Mouse (Mus musculus) heart, embryonic 12.5 days (tissue): ENCODE measurements around the gene Tnni1. TPM values are rescaled to one million over a fixed set of nuclear protein-coding genes. Genes with fewer than 3 reads are reported as not detected.

Experiments used
- ATAC-seq: fragments of 200-750 bp; cut with Nextera tagmentation; 2 replicates; pipeline ENCODE4 v1.8.0; 2017; ENCODE audit warnings: moderate TSS enrichment, moderate library complexity; ENCODE audit not compliant: insufficient number of reproducible peaks, low FRiP score
- H3K27ac ChIP-seq: fragments of 300-500 bp; sonication (generic); 2 replicates; pipeline ENCODE4 v1.5.1; 2016; ENCODE audit warnings: mild to moderate bottlenecking, moderate library complexity; ENCODE audit not compliant: poor library complexity, severe bottlenecking
- H3K27me3 ChIP-seq: fragments of 300-500 bp; sonication (generic); replicated peaks from 2 replicates; pipeline ENCODE4 v1.6.1; 2016; ENCODE audit warnings: mild to moderate bottlenecking, moderate library complexity
- H3K36me3 ChIP-seq: fragments of 300-500 bp; sonication (generic); 2 replicates; pipeline ENCODE4 v1.6.1; 2016; ENCODE audit warnings: mild to moderate bottlenecking, moderate library complexity
- H3K4me1 ChIP-seq: fragments of 300-500 bp; sonication (generic); replicated peaks from 2 replicates; pipeline ENCODE4 v1.6.1; 2016; ENCODE audit warnings: mild to moderate bottlenecking
- H3K4me2 ChIP-seq: fragments of 300-500 bp; sonication (generic); 2 replicates; pipeline ENCODE4 v1.6.1; 2016; ENCODE audit warnings: mild to moderate bottlenecking, moderate library complexity
- H3K4me3 ChIP-seq: fragments of 300-500 bp; sonication (generic); 2 replicates; pipeline ENCODE4 v1.5.1; 2016; ENCODE audit warnings: mild to moderate bottlenecking
- H3K9ac ChIP-seq: fragments of 300-500 bp; sonication (generic); 2 replicates; pipeline ENCODE4 v1.6.1; 2016; ENCODE audit warnings: mild to moderate bottlenecking, moderate library complexity
- H3K9me3 ChIP-seq: fragments of 300-500 bp; sonication (generic); replicated peaks from 2 replicates; pipeline ENCODE4 v1.6.1; 2016; ENCODE audit warnings: mild to moderate bottlenecking, moderate library complexity
- WGBS: fragments of 180-500 bp; shearing (Covaris S2); methylation state at CpG from one replicate; pipeline ENCODE4 v1.1.7; 2016; 5-methylcytosine and 5-hydroxymethylcytosine counted together
- polyA plus RNA-seq: library from polyadenylated mRNA; unstranded; fragments of >200 nt; fragmentation: Nextera tagmentation; extraction: Ambion mirVana; gene quantifications from 2 replicates; pipeline ENCODE4 v1.2.1, GENCODE M21; 2016

Tnni1 gene
- polyA plus RNA-seq, 1 experiment from 2014 or later: 3,113 TPM

GRCm38 (mm10) chr1:135788708-135789107 lies 9.5 kb downstream of the Tnni1 start:
- 7% methylated on average over 10 of the region's 10 CpGs for WGBS
- ATAC-seq: no peak
- Histone ChIP-seq H3K9me3 (no peaks in the 10 kb centered on the region), H3K4me3 (no peak overlapping the region), H3K9ac (peak overlapping the region; percentile 32; the same call in 1 of the 2 replicates), H3K4me2 (peak overlapping the region; percentile 51), H3K27ac (0 out of 2 replicates have a peak overlapping the region, but pooled peaks have one; percentile 1), H3K4me1 (peaks cover 43% of the 10 kb centered on the region), H3K27me3 (no peaks in the 10 kb centered on the region), H3K36me3 (no peaks in the 10 kb centered on the region)

GRCm38 (mm10) chr1:135789815-135790214 lies 10.6 kb downstream of the Tnni1 start:
- 15% methylated on average over 5 of the region's 5 CpGs for WGBS
- H3K9ac ChIP-seq: no peak overlapping the region
- no peak overlapping the region for H3K4me2 ChIP-seq
- H3K4me3 ChIP-seq: no peak overlapping the region
- no peaks in the 10 kb centered on the region for H3K36me3 ChIP-seq
- ATAC-seq: no peak
- H3K27me3 ChIP-seq: no peaks in the 10 kb centered on the region
- H3K9me3 ChIP-seq: no peaks in the 10 kb centered on the region
- no peak overlapping the region for H3K27ac ChIP-seq
- H3K4me1 ChIP-seq: peaks cover 54% of the 10 kb centered on the region

- peaks cover 79% of the 10 kb centered on the region for H3K4me1 ChIP-seq
- H3K36me3 ChIP-seq: no peaks in the 10 kb centered on the region
- H3K9me3 ChIP-seq: no peaks in the 10 kb centered on the region
- ATAC-seq: no peak
- H3K9ac ChIP-seq: no peak overlapping the region
- no peak overlapping the region for H3K4me2 ChIP-seq
- no peak overlapping the region; the same call in 1 of the 2 replicates for H3K27ac ChIP-seq
- H3K27me3 ChIP-seq: no peaks in the 10 kb centered on the region
- 69% methylated on average over 13 of the region's 13 CpGs for WGBS
- H3K4me3 ChIP-seq: no peak overlapping the region
These were observed 13.1 kb downstream of the Tnni1 start for GRCm38 (mm10) chr1:135792143-135792939.

- 12% methylated on average over 27 of the region's 27 CpGs for WGBS
- Histone ChIP-seq H3K9ac (peak overlapping the region; percentile 73), H3K4me2 (peak overlapping the region; percentile 74), H3K36me3 (no peaks in the 10 kb centered on the region), H3K4me3 (peak overlapping the region; percentile 36), H3K27me3 (no peaks in the 10 kb centered on the region), H3K9me3 (no peaks in the 10 kb centered on the region), H3K27ac (peak overlapping the region; percentile 94), H3K4me1 (peaks cover 77% of the 10 kb centered on the region)
- ATAC-seq: peak; percentile 24; the same call in 1 of the 2 replicates
These were observed 14.4 kb downstream of the Tnni1 start for GRCm38 (mm10) chr1:135793370-135794215.

GRCm38 (mm10) chr1:135794216-135795134 lies 15.2 kb downstream of the Tnni1 start:
- Histone ChIP-seq H3K4me2 (peak overlapping the region; percentile 74), H3K4me3 (peak overlapping the region; percentile 36), H3K27ac (peak overlapping the region; percentile 94), H3K4me1 (peaks cover 80% of the 10 kb centered on the region), H3K9me3 (no peaks in the 10 kb centered on the region), H3K9ac (peak overlapping the region; percentile 73), H3K36me3 (no peaks in the 10 kb centered on the region), H3K27me3 (no peaks in the 10 kb centered on the region)
- peak; percentile 74 for ATAC-seq
- WGBS: 5% methylated on average over 20 of the region's 20 CpGs

- Histone ChIP-seq H3K4me1 (peaks cover 85% of the 10 kb centered on the region), H3K9me3 (no peaks in the 10 kb centered on the region), H3K27ac (peak overlapping the region; percentile 100), H3K27me3 (no peaks in the 10 kb centered on the region), H3K4me3 (no peak overlapping the region), H3K4me2 (peak overlapping the region; percentile 82), H3K36me3 (peaks cover 16% of the 10 kb centered on the region), H3K9ac (peak overlapping the region; percentile 89; the same call in 1 of the 2 replicates)
- 50% methylated on average over 1 of the region's 1 CpGs for WGBS
- no peak for ATAC-seq
These were observed 19.3 kb downstream of the Tnni1 start for GRCm38 (mm10) chr1:135798492-135798891.

GRCm38 (mm10) chr1:135799109-135799627 lies 19.9 kb downstream of the Tnni1 start:
- WGBS: 9% methylated on average over 8 of the region's 8 CpGs
- H3K9me3 ChIP-seq: no peaks in the 10 kb centered on the region
- peaks cover 85% of the 10 kb centered on the region for H3K4me1 ChIP-seq
- peak overlapping the region; percentile 89 for H3K9ac ChIP-seq
- ATAC-seq: peak; percentile 12
- no peaks in the 10 kb centered on the region for H3K27me3 ChIP-seq
- peaks cover 23% of the 10 kb centered on the region for H3K36me3 ChIP-seq
- peak overlapping the region; percentile 100 for H3K27ac ChIP-seq
- H3K4me2 ChIP-seq: peak overlapping the region; percentile 82
- peak overlapping the region; percentile 58 for H3K4me3 ChIP-seq

GRCm38 (mm10) chr1:135800192-135800950 lies 21.1 kb downstream of the Tnni1 start:
- under 1% methylated on average over 8 of the region's 8 CpGs for WGBS
- H3K9me3 ChIP-seq: no peaks in the 10 kb centered on the region
- H3K4me1 ChIP-seq: peaks cover 85% of the 10 kb centered on the region
- H3K4me3 ChIP-seq: peak overlapping the region; percentile 58
- peak overlapping the region; percentile 82 for H3K4me2 ChIP-seq
- H3K27me3 ChIP-seq: no peaks in the 10 kb centered on the region
- H3K9ac ChIP-seq: peak overlapping the region; percentile 89
- H3K27ac ChIP-seq: peak overlapping the region; percentile 100
- peaks cover 35% of the 10 kb centered on the region for H3K36me3 ChIP-seq
- ATAC-seq: peak; percentile 91

GRCm38 (mm10) chr1:135807546-135807945 lies 28.3 kb downstream of the Tnni1 start:
- Histone ChIP-seq H3K27me3 (no peaks in the 10 kb centered on the region), H3K36me3 (peaks cover 81% of the 10 kb centered on the region), H3K4me3 (no peak overlapping the region), H3K4me2 (no peak overlapping the region), H3K4me1 (peaks cover 74% of the 10 kb centered on the region), H3K27ac (peak overlapping the region; percentile 60), H3K9ac (peak overlapping the region; percentile 58; the same call in 1 of the 2 replicates), H3K9me3 (no peaks in the 10 kb centered on the region)
- ATAC-seq: no peak
- WGBS: 41% methylated on average over 10 of the region's 10 CpGs
